Mouse (Mus musculus) lung, adult 18-20 months (tissue): ENCODE measurements at regions not wholly inside any gene's neighbourhood (a gene's known extent, or its start where the extent isn't known, plus 50 kb on each side); places are given as distances from the start of the nearest gene placed in this dataset.

ENCODE experiments used
- DNase-seq, 2 experiments: peaks; one replicate each; pipeline ENCODE4 v3.0.0; 2022; ENCODE audit warnings: mixed read lengths in 2 of 2

DNA sequence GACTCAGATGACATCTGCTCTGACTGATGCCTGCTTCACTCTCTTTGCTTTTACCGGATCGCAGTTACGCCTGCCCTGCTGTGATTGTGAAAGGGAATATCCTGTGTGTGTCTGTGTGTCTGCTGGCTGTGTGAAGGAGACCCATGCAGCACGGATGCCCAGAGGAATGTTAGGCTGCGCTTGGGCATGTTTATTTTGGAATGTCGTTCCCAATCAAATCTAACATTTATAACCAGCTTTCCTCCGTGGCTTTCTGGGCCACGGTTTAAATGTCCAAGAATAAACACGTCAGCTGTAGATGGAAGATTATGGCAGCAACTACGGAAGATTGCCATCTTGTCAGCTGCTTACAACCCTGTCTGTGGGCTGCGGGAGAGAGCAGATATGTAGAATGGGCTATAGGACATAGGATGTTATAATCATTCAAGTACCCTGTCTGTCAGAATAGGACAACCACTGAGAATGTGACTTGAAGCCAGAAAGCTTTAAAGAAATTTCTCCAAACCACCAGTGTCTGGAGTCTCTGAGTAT, 464.5 kb downstream of the 1700129C05Rik start:
- DNase-seq = no peak

DNA sequence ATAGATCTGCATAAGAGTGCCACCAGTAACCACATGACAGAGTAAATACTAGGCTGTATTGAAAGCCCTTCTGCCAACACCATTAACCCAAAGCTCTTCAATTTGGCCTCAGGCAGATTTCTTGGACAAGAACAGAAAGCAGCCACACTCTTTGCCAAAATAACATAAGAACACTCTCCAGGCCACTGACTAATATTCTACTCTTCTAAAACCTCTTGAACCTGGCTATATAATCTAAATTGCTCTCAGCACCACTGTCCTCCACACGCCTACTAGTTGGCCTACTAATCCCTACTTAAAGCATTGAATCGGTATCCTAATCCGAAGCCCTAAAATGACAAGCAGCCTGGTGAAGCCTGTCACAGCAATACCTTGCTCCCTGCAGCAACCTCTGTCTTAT, 467.5 kb downstream of the 1700129C05Rik start:
- DNase-seq = no peak

DNA sequence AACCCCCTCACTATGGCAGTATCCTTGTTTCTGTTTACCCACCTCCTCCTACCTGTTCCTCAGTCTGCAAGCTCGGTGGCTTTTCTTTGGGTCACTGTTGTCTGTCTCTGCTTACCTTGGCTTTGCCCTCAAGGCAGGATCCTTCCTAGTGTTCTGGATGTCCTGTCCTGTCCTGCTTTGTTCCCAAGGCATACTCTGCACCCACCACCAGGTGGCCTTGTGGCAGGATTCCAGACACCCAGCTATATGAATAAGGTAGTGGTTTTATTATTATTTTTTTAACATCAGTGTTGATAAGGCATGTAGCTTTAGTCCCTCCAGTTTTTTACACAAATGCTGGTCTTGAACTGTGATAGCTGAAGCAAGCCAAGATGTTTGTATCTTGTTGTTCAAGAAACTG, 478.7 kb downstream of the 1700129C05Rik start:
- DNase-seq = no peak

DNA sequence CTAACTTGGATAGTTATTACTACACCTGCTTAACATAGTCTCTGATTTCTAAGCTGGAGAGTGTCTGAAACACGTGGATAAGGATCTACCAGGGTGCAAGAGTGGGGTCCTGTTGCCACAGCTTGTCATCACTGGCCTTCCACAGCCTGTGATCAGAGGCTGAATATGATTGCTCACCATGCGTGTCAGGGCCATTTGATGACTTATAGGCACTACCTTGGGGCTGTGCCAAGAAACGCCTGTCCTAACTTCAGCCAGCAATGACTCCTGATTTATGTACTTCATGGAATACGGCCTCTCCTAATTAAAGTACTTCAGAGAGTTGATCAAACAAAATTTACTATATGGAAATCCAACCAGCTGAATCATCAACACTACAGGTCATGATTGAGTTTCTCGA, 480.1 kb downstream of the 1700129C05Rik start:
- DNase-seq = no peak

DNA sequence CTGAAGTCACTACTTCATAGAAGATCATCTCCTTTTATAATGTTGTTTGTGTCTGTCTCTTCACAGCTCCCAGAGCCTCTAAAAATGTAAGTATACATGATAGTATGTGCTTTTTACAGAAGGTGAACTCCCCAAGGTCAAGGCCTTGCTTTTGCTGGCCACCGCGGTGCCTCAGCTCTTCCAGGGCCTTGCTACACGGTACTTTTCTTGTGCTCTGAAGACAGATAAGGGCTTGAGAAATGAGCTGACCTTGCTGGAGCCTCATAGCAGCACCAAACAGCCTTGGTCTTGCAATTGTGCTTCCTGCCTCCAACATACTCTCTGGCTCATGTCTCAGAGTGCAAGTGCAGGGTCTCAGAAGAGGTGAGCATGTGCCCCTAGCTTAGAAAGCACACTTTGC, 481.3 kb downstream of the 1700129C05Rik start:
- DNase-seq = no peak

DNA sequence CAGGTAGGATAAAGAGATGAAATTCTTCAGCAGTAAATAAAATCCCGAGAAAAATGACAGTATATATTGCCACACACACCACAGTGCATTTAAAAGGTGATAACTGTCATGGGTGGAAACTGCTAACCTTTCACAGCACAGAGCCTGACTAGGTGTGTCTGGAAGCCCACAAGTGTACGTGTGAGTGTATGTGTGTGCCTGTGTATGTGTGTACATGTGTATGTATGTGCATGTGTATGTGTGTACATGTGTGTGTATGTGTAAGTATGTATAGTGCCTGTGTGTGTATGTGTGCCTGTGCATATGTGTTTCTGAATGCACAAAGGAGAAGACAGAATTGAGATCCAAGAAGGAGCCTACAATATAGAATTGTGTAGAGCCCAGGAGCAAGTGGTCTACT, 485.4 kb downstream of the 1700129C05Rik start:
- no peak for DNase-seq

DNA sequence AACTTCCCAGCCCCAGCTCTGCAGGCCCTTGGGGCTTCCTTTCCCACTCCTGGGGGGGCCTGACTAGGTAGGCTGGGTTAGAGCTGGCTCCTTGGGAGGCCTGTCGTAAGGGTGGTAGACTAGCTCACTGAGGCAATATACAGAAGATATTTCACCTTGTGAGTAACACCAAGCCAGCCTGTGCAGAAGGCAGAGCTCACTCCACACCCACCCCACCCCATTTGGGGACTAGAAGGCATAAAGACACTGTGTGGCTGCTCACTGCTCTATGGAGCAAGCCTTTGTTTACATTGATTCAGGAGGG, 485.8 kb downstream of the 1700129C05Rik start:
- DNase-seq = no peak

DNA sequence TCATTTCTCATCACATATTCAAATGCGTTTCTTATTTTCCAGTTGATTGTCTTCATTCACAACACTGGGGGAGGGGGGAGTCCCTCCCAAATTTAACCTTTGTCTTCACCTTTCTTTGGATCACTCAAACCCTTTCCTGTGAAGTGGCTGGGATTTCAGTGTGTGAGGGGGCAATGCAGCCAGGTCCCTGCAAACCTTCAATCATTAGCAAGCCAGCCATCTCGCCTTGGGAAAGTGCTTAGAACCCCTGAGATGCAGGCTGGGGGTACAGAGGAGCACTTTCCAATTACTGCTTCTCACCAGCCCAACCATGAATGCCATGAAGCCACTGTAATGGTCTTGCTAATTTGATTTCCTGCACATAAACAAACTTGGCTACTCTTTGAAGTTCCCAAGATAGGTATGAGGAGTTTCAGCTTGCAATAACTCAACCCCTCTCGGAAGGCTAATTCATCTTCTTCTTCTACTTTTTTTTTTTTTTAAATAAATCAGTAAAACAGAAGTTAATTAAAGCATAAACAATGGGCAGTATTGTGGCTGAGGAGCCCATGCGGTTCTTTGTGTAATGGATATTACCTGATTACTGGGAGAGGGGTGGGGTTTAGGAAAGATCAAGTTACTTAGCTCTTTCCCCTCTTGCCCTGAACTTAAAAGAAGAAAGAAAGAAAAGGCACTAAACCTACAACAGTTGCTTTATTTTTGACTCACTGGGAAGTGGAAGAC, 486.3 kb downstream of the 1700129C05Rik start:
- DNase-seq = no peak

DNA sequence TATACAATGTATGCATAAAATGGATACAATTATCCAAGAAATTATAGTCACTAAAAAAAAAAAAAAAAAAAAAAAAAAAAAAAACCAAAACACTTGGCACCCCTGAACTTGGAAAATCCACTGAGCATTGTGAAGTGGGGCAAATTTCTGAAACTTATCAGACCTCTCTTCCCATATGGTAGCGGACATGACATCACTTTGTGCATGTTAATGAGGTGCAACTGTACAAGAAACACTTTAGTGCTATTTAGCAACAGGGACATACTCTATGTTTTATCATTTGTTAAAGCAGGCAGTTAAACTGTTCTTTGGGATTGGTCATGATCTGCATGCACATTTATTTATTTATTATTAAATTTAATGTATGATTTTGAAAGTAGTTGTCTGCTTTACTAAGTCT, 489.7 kb downstream of the 1700129C05Rik start:
- DNase-seq = no peak

DNA sequence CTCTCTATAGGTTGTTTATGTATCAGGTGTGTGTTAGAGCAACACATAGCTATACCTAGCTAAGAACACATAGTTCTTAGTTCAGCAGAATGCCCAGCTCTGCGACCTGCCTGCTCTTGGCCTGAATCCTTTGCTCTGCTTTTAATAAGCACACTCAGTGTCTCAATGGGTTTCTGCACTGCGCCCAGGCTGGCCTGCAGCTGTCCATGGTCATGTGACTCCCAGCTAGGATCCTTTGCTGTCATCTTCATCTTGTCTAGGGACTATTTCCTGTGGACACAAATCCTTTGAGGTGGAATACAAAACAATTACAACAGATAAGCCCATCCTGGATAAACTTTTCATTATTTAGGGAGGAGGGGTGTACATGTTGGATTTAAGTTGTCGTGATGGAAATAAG, 490.7 kb downstream of the 1700129C05Rik start:
- no peak for DNase-seq

DNA sequence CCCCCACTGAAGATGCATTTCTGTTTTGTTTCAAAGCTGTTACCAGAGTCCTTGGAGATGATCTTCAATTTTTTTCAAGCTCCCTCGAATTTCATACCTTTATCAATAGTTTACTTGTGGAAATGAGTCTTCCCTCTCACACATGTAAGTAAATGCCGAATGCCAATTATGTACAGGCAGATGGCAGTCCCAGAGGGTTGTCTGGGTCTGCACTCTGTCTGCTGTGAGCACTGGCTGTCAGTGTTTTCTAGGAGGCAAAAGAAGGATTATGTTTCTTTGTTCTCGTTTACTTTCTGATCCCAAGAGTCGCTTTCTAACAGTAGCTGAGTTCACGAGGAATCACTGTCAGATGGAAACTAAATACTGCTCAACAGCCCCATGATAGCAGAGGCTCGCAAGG, 491.5 kb downstream of the 1700129C05Rik start:
- no peak for DNase-seq

DNA sequence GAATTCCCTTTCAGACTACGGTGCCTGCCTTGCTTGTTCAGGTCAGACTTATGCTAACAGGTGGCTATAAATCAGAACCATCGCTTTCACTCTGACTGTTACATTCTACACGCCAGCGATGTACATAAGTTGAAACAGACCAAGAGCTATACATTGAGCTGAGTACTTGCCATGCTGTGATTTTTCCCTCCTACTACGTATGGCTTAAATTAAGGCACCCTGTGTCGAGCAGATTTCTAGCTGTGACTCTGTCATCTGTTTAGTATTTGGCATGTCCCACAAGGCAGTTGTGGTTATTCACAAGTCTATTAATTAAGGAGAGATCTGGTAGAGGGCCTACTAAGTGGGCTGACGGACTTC, 504.4 kb downstream of the 1700129C05Rik start:
- no peak for DNase-seq

DNA sequence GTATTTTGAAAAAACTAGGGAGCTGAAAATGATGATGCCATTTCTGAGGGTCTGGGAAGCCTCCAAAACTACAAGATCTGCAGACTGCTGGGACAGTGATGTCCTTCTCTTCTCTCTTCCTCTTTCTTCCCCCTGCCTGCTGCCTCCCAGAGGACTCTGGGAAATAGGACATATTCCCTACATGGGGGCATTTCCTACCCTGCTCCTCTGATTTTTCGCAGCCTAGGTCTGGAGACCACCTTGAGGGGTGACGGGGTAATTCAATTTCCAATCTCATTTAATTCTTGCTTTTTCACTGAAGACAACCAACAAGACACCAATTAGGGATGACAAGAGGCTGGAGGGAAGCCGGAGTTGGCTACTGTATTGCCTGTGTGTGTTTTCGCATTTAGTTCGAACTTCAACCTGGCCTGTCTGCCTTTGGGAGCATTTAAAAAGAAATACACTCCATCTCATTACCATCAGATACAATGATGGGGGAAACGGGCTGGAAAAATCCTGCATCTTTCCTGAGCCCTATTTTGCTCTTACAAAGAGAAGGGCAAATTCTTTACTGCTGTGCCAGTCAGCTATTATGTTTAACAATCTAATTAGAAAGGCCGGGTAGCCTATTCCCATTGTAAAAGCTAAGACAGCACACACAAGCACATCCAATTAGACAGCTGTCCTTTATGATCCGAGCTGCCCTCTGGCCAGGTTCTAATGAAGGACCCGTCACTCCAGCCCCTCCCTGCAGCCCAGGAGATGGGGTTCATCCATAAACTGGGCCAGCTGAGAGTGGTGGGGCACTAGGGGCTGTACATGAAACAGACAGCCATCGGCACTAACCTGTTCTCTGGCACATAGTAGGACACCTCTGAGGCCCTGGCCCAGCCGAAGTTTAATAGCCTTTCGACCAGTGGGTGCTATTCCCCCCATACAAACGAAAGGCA, 505.0 kb downstream of the 1700129C05Rik start:
- no peak for DNase-seq

DNA sequence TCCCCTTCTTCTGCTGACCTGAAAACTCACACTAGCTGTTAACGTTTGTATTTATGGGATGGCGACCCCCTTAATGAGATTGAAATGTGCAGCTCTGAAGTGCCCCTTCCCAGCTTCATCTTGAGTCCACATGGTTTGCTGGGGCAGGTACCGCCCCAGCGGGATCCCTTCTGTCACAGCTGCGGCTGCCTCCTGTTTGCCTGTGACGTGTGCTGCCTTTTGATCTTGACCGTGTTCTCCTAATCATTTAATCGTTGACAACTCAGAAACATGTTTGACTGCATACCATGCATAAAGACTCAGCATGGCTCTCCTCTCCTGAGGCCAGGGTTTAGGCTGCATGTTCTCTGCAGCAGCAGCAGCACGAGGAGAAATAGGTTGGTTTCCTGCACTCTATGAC, 511.5 kb downstream of the 1700129C05Rik start:
- DNase-seq = no peak

DNA sequence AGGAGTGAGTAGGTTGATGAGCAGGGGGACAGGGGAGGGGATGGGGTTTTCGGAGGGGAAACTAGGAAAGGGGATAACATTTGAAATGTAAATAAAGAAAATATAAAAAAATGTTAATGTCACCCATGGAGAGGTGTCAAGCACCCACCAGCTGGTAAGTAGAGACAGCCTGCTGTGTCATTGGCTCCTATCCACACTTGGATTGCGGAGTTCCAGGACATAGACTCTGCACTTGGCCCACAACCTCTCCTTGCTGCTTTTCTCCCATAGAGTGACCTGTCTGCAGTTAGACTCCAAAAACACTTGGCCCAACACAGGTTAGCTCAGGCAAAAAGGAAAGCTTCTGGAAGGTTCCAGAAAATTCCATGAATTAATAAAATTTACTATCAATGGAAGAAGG, 514.4 kb downstream of the 1700129C05Rik start:
- no peak for DNase-seq

DNA sequence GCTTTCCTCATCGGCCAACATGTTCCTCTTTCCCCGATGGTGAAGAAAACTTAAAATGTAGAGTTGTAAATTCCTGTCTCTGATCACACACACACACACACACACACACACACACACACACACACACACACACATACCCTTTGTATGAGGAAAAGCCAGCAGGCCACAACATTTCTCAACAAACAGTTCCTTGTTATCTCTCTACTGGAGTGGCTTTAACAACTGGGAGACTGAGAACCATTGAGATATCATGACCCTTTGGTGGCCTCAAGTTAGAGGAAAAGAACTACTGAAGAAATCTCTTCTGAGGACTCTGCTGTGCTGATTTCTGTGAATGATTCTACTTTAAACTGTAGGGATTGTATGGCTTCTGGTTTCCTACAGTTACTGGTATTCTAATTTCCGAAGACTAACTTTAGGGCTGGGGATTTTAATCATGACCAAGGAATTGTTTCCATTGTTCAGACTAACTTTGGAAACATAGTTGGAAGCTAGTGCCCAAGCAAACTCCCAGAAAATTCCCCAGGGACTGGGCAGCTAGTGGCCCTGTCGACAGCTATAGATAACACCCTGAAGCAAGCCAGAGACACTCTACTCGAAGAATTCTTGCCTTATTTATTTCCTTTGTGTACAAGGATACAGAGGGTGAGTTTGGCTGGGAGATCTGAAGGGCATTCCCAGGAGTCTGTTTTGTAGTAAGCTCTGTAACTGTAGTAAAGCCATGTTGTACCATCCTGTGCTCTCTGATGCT, 516.0 kb downstream of the 1700129C05Rik start:
- DNase-seq = no peak

DNA sequence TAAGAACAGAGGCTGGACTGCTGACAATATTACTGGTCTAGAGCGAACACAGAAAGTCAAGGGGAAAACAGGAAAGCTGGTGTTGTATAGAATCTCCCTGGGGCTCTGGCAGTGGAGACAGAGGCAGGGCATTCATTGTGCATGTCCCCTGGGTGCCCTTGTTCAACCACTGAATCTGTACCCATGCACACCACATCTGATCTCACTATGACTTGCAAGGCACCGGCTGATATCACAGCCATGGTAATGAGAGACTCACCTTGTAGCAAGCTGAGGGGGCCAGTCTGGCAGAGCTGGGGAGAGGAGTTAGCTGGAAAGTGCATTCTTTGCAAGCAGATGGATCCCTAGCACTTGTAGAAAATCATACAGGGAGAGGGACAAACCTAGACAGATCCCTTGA, 522.5 kb downstream of the 1700129C05Rik start:
- no peak for DNase-seq

DNA sequence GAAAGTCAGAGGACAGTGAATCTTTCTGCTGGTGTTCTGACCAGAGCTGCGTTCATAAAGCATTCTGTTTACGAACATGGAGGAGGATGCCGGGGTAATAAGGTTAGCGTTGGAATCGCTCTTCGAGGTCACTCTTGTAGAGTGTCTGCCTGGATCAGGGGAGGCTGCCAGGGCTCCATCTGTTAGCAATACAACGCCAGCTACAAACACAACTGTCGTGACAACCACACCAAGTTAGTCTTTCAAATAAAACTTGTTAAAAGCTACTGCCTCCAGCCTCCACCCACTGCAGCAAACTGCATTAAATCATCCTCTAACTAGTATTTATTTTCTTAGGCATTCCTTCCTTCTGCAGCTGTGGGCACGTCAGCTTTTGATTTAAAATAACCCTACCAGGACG, 525.0 kb downstream of the 1700129C05Rik start:
- no peak for DNase-seq

DNA sequence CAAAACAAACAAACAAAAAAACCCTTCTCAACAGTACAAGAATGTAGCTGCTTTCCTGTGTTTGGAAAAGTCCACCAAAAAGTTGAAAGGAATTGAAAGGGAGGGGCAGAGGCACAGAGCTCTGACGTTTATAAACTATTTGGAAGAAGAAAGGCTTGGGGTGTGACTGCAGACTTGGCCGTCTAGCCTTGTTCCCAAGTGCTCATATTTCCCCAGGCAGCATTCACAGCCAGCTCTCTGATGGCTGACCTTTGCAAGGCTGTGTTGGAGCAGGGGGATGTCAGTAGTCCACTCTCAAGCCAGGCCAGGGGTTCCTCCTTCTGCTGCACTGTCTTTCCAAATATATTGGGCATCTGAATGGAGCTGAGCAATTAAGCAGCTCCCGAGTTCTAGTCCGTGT, 534.5 kb downstream of the 1700129C05Rik start:
- peak; percentile 10 to 13 for DNase-seq

DNA sequence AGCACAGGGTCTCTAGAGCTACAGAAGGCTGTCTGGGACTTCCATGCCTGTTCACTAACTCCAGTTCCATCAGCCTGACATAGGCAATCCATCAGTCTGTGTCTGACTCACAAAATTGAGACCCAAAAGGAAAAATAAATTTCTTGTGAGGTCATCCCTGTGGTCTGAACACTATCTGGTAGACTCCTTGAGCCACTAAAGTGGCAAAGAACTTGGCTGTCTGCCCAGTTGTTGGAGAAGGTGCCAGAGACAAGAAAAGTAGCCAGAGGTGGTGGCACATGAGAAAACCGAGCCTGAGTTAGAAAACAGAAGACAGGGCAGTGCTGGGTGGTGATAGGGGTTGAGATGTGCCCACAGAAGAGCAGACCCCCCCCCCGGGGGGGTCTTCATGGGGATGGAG, 535.0 kb downstream of the 1700129C05Rik start:
- peak in 1 of 2 experiments; percentile 24 for DNase-seq

DNA sequence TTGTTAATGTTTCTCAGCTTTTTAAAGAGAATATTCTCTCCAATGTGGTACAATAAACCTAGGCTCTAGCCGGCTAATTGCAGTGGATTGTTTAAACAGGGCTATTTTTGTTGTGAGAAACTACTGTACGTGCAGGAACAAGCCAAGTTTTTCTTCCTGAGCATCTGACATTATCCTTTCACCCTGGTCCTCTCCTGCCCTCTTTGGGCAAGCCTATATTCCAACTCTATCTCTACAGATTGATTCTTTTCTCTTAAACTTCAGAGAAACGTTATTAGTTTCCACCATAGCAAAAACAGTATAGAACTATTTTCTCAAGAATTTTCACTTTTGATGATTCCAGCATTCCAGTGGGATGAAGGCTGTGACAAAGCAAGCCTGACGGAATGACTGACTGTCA, 535.2 kb downstream of the Fgf9 start:
- DNase-seq = no peak

DNA sequence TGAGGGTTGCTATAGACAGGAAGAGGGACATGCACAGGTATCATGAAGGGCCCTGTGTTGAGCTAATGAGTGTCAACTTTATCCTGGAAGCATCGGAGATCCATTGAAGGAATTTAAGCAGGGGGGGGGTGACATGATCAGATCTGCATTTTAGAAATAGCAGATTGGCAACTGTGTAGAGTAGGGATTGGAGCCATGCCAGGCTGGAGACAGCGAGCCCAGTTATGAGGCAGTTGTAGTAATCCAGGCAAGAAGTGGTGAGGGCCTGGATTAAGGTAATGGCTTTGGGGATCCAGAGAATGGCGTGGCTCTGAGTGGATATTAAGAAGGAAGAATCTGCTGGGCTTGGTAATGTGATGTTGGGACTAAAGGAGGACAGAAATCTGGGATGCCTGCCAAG, 528.5 kb downstream of the Fgf9 start:
- DNase-seq = no peak

DNA sequence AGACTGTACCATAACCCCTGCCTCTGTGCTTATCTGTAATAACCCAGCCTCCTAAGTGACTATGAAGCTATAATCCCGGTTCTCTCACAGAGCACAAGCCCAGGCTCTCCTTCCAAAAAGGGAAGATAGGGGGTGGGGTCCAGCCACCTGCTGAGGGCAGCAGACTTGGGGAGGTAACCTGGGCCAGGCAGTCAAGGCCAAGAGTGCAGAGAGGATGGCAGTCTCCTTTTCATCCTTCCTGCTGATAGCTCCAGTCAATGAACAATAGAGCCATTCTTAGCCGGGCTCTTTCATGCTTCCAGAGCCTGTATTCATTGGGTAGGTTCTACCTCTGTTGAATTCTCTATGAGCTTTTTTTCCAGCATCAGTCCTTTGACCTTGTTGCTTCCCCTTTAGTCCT, 527.5 kb downstream of the Fgf9 start:
- DNase-seq = no peak

DNA sequence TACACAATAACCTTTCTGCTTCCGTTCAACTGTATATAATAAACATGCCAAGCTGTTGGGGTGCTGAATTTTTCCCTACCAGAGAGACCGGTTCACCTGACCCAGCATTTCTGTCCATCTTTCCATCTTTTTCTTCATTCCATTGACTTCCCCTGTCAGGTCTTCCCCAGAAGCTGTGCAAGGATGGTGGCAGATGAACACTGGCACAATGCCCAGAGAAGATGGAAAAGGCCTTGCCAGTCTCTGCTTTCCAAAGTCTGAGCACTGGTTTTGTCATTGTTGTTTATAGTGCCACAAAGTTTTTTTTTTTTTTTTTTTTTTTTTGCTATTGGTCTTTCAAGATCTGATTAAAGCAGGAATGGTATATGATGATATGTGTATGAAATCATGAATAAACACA, 526.6 kb downstream of the Fgf9 start:
- no peak for DNase-seq
